Mouse (Mus musculus): ENCODE measurements around the gene Popdc3.
"Not testable (repeated sequence)": the region's sequence is repeated elsewhere in the genome, so short reads cannot be mapped to it uniquely, and the experiment has no call there.

Gene Popdc3

GRCm38 (mm10) chr10:45210201-45210600 is 32.3 kb downstream of the Popdc3 start:
- DNase-seq = no peak

- no peak for DNase-seq
Observed at GRCm38 (mm10) chr10:45216676-45217075, 38.8 kb downstream of the Popdc3 start.

GRCm38 (mm10) chr10:45229954-45230353 is 52.1 kb downstream of the Popdc3 start:
- DNase-seq = no peak

GRCm38 (mm10) chr10:45233351-45233750 is 55.5 kb downstream of the Popdc3 start:
- DNase-seq = no peak

GRCm38 (mm10) chr10:45236304-45236703 is 58.4 kb downstream of the Popdc3 start:
- DNase-seq = no peak

GRCm38 (mm10) chr10:45237492-45237891 is 59.6 kb downstream of the Popdc3 start:
- no peak for DNase-seq

- no peak for DNase-seq
Observed at GRCm38 (mm10) chr10:45260477-45260876, 82.6 kb downstream of the Popdc3 start.

GRCm38 (mm10) chr10:45262126-45262525 is 84.2 kb downstream of the Popdc3 start:
- no peak for DNase-seq

- DNase-seq = no peak
Observed at GRCm38 (mm10) chr10:45276499-45276898, 98.6 kb downstream of the Popdc3 start.

- no peak for DNase-seq
Observed at GRCm38 (mm10) chr10:45276995-45277394, 99.1 kb downstream of the Popdc3 start.

GRCm38 (mm10) chr10:45285651-45286050 is 107.8 kb downstream of the Popdc3 start:
- no peak for DNase-seq

GRCm38 (mm10) chr10:45288351-45288750 is 110.5 kb downstream of the Popdc3 start:
- no peak for DNase-seq

GRCm38 (mm10) chr10:45289218-45290105 is 111.6 kb downstream of the Popdc3 start:
- DNase-seq = no peak

- DNase-seq = no peak
Observed at GRCm38 (mm10) chr10:45290618-45291017, 112.7 kb downstream of the Popdc3 start.

GRCm38 (mm10) chr10:45292159-45292558 is 114.3 kb downstream of the Popdc3 start:
- not testable (repeated sequence) for DNase-seq

GRCm38 (mm10) chr10:45295093-45295492 is 117.2 kb downstream of the Popdc3 start:
- no peak for DNase-seq

- DNase-seq = no peak
Observed at GRCm38 (mm10) chr10:45298503-45298902, 120.6 kb downstream of the Popdc3 start.

GRCm38 (mm10) chr10:45299509-45299908 is 121.6 kb downstream of the Popdc3 start:
- no peak for DNase-seq

- DNase-seq = no peak
Observed at GRCm38 (mm10) chr10:45303315-45304036, 125.6 kb downstream of the Popdc3 start.

GRCm38 (mm10) chr10:45305173-45305572 is 127.3 kb downstream of the Popdc3 start:
- no peak for DNase-seq

GRCm38 (mm10) chr10:45311129-45311528 is 133.2 kb downstream of the Popdc3 start:
- no peak for DNase-seq

- DNase-seq = no peak
Observed at GRCm38 (mm10) chr10:45311624-45312023, 133.7 kb downstream of the Popdc3 start.

- DNase-seq = no peak
Observed at GRCm38 (mm10) chr10:45314865-45315264, 137.0 kb downstream of the Popdc3 start.

- DNase-seq = no peak
Observed at GRCm38 (mm10) chr10:45318922-45319321, 141.0 kb downstream of the Popdc3 start.

All from right cerebral cortex, postnatal 25 days (tissue).